Mouse (Mus musculus): ENCODE measurements around the gene Lrrc7. TPM values are rescaled to one million over a fixed set of nuclear protein-coding genes. Genes with fewer than 3 reads are reported as not detected.

Lrrc7 gene
- polyA plus RNA-seq, 1 experiment, result 2.3 TPM

DNA sequence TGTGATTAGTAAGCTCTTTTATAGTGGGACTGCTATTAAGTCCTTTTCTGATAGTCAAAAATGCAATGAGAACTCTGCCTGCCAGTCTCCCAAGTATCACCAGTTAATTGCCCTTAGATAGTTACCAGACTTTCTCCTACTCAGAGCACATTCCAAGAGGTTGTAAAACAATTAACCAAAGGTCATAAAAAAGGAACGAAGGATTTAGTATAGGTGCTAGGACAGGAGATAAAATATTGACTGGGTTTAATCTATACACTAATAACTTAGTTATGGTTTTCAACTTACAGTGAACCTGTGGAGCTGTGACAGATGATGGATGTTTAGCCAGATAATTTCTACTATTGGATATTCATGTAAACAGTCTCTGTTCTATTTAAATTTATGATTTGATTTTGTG is 175.2 kb downstream of the Lrrc7 start:
- H3K4me3 ChIP-seq (ENCODE audit: insufficient read depth, low read length), result no peak overlapping the region
- no peaks in the 10 kb centered on the region for H3K4me1 ChIP-seq (ENCODE audit: control insufficient read depth, insufficient read depth, low read length)

DNA sequence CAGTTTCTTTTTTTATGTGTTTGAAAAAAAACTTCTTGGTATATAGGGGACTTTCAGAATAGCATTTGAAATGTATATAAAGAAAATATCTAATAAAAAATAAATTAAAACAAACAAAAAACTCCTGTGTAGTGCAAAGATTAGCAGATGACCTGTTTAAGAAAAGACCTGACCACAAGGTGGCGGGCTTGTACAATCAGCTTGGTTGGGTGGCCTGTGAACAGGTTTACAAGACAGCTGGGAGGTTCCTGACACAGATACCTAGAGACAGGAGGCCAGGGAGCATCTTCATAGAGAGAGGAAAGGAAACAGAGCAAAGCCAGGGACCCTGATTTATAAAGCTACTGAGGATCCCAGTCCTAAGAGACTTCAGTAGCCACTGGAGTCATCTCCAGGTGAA is 186.1 kb downstream of the Lrrc7 start:
- Histone ChIP-seq H3K4me3 (ENCODE audit: insufficient read depth, low read length) (no peak overlapping the region), H3K4me1 (ENCODE audit: control insufficient read depth, insufficient read depth, low read length) (no peaks in the 10 kb centered on the region), H3K27ac (ENCODE audit: insufficient read depth, low read length) (no peak overlapping the region)
- TF ChIP-seq POLR2A (IDR thresholded peaks at IDR 0.05; ENCODE audit: low read depth, low read length) (no peak), CTCF (IDR thresholded peaks at IDR 0.05; ENCODE audit: borderline replicate concordance, insufficient read depth, low read length) (0 out of 2 replicates have a peak, but pooled peaks have one; percentile 15)

More for the DNA sequence above, 175.2 kb downstream of the Lrrc7 start:
- H3K27ac ChIP-seq (ENCODE audit: insufficient read depth, low read length), result no peak overlapping the region
- no peak for TF ChIP-seq POLR2A (IDR thresholded peaks at IDR 0.05; ENCODE audit: low read depth, low read length)
- TF ChIP-seq CTCF (IDR thresholded peaks at IDR 0.05; ENCODE audit: borderline replicate concordance, insufficient read depth, low read length), result no peak

DNA sequence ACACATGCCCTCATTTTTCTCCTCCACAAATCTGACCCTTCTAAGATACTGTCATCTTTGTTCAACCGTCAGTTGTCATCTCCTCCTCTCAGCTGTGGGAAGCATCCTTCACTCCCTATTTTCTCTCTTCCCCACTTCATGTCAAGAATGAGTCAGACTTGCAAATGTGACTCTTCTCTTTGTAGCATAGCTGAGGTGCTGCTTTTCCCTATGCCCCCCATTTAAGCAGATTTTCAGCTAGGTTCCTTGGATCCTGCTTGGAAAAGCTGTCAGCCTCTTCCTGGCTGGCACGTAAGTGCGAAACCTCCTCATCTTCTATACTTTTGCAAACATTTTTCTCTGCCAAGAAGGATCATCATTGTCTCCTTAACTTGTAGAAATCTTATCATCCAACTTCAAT is 192.9 kb downstream of the Lrrc7 start:
- TF ChIP-seq CTCF (IDR thresholded peaks at IDR 0.05; ENCODE audit: borderline replicate concordance, insufficient read depth, low read length), result no peak
- no peak for TF ChIP-seq POLR2A (IDR thresholded peaks at IDR 0.05; ENCODE audit: low read depth, low read length)
- H3K4me3 ChIP-seq (ENCODE audit: insufficient read depth, low read length), result no peak overlapping the region
- H3K27ac ChIP-seq (ENCODE audit: insufficient read depth, low read length), result no peak overlapping the region
- H3K4me1 ChIP-seq (ENCODE audit: control insufficient read depth, insufficient read depth, low read length), result no peaks in the 10 kb centered on the region

DNA sequence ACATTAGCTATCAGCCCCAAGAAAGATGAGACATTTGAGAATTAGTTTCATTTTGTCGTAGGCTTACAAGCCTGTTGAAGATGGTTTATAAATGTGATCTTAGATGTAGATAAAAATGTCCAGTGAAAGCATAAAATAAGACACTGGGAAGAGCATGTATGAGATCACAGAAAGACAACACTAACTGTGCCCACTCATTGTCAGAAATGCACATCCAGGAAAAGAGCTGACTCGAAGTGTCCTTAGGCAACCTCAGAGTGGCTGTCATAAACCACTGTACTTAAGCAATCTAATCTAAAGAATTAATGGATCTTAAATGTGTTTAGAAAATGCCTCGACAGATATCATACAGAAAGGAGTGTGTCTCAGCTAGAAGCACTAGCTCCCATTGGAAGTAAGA is 196.2 kb downstream of the Lrrc7 start:
- TF ChIP-seq POLR2A (IDR thresholded peaks at IDR 0.05; ENCODE audit: low read depth, low read length), result no peak

DNA sequence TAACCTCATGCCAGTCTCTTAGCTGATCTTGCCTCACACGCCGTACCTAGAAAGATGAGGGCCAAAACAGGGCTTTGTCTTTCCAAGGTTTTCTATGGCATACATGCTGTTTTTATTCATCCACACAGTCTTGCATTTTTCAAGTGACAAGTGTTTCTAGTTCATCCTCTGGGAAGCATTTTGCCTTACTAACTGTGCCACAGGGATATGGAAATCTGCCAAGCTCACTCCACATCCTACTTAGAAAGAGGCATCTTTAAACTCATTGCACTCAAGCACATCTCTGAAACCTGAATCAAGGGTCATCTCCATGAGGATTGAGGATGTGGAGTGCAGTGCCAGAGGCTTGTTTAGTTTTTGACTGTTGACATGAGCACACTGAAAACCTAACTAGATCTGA is 199.9 kb downstream of the Lrrc7 start:
- H3K4me1 ChIP-seq (ENCODE audit: control insufficient read depth, insufficient read depth, low read length), result no peaks in the 10 kb centered on the region
- no peak overlapping the region for H3K27ac ChIP-seq (ENCODE audit: insufficient read depth, low read length)
- no peak overlapping the region for H3K4me3 ChIP-seq (ENCODE audit: insufficient read depth, low read length)
- no peak for TF ChIP-seq CTCF (IDR thresholded peaks at IDR 0.05; ENCODE audit: borderline replicate concordance, insufficient read depth, low read length)
- TF ChIP-seq POLR2A (IDR thresholded peaks at IDR 0.05; ENCODE audit: low read depth, low read length), result no peak

More for the DNA sequence above, 196.2 kb downstream of the Lrrc7 start:
- H3K4me1 ChIP-seq (ENCODE audit: control insufficient read depth, insufficient read depth, low read length), result no peaks in the 10 kb centered on the region
- no peak overlapping the region for H3K4me3 ChIP-seq (ENCODE audit: insufficient read depth, low read length)
- no peak overlapping the region for H3K27ac ChIP-seq (ENCODE audit: insufficient read depth, low read length)

DNA sequence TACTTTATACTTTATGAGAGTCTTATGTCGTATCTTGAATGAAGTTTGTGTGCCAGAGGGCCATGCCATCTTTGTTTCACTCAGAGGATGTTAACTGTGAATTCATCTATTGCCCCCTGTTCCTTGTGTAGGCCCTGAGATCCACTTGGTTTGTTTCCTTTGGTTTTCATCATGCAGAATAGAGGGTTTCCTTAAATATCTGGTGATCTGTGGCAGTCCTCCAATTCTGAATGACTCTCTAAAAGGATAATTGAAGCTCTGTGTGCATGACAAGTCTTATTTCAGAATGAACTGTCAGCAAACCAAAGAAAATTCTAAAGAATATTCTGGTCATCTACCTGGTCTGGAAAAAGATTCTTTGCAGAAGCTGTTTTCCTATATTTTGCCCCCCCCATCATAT is 205.3 kb downstream of the Lrrc7 start:
- Histone ChIP-seq H3K4me3 (ENCODE audit: insufficient read depth, low read length) (no peak overlapping the region), H3K4me1 (ENCODE audit: control insufficient read depth, insufficient read depth, low read length) (no peaks in the 10 kb centered on the region), H3K27ac (ENCODE audit: insufficient read depth, low read length) (no peak overlapping the region)
- no peak for TF ChIP-seq CTCF (IDR thresholded peaks at IDR 0.05; ENCODE audit: borderline replicate concordance, insufficient read depth, low read length)
- TF ChIP-seq POLR2A (IDR thresholded peaks at IDR 0.05; ENCODE audit: low read depth, low read length), result no peak

DNA sequence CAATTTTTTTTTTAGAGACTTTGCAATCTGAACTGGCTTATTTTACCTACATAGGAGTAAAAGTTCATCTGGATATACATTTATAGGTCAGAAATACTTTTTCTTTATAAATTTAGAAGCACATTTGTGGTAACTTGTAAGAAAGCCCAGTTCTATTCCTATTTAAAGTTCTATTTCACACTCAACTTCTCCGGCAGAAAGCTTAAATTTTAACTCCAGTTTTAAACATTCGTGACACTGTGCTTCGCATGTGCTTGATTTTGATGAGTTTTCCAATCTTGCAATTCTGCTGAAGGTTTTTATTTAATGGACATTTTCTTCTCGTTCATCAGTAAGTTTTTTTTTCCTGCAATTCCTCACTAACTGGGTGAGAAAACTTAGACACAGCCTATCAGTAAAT is 205.8 kb downstream of the Lrrc7 start:
- TF ChIP-seq CTCF (IDR thresholded peaks at IDR 0.05; ENCODE audit: borderline replicate concordance, insufficient read depth, low read length), result no peak
- no peak for TF ChIP-seq POLR2A (IDR thresholded peaks at IDR 0.05; ENCODE audit: low read depth, low read length)
- no peak overlapping the region for H3K4me3 ChIP-seq (ENCODE audit: insufficient read depth, low read length)
- H3K27ac ChIP-seq (ENCODE audit: insufficient read depth, low read length), result no peak overlapping the region
- no peaks in the 10 kb centered on the region for H3K4me1 ChIP-seq (ENCODE audit: control insufficient read depth, insufficient read depth, low read length)

DNA sequence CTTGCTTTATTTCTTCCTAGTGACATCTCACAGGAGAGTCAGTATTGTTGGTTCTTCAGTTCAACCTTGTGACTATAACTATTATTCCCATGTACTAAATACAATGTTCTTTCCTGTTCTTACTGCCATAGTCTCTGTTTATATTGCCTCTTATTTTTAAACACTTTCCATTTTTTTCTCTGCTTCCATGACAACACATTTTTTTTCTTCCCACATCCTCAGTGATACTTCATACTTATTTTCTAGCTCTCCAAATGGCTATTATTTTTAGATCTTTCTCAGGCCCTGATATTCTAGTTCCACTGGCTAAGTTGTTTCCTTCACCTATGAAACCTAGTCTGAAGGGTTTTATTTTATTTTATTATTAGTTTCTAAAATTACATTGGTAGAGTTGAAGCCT is 221.2 kb downstream of the Lrrc7 start:
- no peak overlapping the region for H3K4me3 ChIP-seq (ENCODE audit: insufficient read depth, low read length)
- no peak overlapping the region for H3K27ac ChIP-seq (ENCODE audit: insufficient read depth, low read length)
- TF ChIP-seq CTCF (IDR thresholded peaks at IDR 0.05; ENCODE audit: borderline replicate concordance, insufficient read depth, low read length) (no peak), POLR2A (IDR thresholded peaks at IDR 0.05; ENCODE audit: low read depth, low read length) (no peak)
- H3K4me1 ChIP-seq (ENCODE audit: control insufficient read depth, insufficient read depth, low read length), result no peaks in the 10 kb centered on the region

DNA sequence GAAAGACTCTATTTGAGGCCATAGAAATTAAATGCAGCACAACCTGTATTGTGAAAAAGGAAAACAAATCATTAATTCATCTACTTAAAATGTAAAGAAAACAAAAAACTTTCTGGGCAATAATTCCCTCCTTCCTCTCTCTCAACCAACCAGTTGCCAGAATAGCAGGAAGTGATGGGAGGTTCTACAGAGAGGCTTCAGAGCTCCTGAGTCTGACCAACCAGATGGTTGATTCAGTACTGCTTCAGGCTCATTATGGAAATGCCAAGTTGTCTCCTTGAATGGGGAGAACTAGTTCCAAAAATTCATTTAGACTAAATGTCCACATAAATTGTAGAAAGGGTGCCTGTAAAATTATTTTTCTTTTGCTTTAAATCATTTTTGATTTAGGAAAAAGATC is 231.9 kb downstream of the Lrrc7 start:
- no peak overlapping the region for H3K4me3 ChIP-seq (ENCODE audit: insufficient read depth, low read length)
- H3K27ac ChIP-seq (ENCODE audit: insufficient read depth, low read length), result no peak overlapping the region; the same call in 1 of the 2 replicates
- no peaks in the 10 kb centered on the region for H3K4me1 ChIP-seq (ENCODE audit: control insufficient read depth, insufficient read depth, low read length)
- TF ChIP-seq CTCF (IDR thresholded peaks at IDR 0.05; ENCODE audit: borderline replicate concordance, insufficient read depth, low read length) (no peak), POLR2A (IDR thresholded peaks at IDR 0.05; ENCODE audit: low read depth, low read length) (no peak)

DNA sequence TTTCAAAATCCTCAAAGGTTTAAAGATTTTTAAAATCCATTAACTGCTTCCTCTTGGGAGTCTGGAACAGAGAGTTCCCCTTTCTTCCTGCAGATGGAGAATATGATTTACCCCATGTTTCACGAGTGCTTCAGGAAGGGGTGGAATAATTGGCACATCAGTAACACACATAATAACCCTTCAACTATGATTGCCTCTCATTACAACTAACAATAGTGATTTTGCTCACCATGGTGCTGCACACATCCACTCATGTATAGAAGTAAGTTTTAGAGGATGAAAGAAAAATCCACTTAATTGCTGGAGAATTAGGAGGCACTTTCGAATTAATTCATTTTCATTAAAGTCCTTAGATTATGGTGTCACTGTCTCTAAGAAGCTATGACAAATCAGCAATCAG is 251.6 kb downstream of the Lrrc7 start:
- TF ChIP-seq POLR2A (IDR thresholded peaks at IDR 0.05; ENCODE audit: low read depth, low read length), result no peak
- no peak for TF ChIP-seq CTCF (IDR thresholded peaks at IDR 0.05; ENCODE audit: borderline replicate concordance, insufficient read depth, low read length)
- Histone ChIP-seq H3K4me3 (ENCODE audit: insufficient read depth, low read length) (no peak overlapping the region), H3K27ac (ENCODE audit: insufficient read depth, low read length) (no peak overlapping the region), H3K4me1 (ENCODE audit: control insufficient read depth, insufficient read depth, low read length) (no peaks in the 10 kb centered on the region)

DNA sequence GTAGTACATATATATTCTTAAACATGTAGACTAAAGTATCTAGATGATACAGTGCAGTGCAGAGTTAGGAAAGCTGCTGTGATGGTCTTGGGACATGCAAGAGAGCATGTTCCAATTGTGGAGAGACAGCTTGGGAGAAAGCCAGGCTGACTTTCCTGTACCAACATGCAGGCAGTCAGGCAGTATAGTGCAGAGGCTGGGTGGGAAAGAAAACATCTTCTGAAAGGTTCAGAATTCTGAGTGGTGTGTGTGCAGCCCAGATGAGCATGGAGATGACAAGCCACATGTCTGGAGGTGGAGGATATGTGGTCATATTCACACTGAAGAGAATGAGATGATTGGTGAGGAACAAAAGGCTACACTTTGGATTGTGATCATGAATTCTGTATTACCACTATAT is 254.6 kb downstream of the Lrrc7 start:
- no peaks in the 10 kb centered on the region for H3K4me1 ChIP-seq (ENCODE audit: control insufficient read depth, insufficient read depth, low read length)
- no peak for TF ChIP-seq CTCF (IDR thresholded peaks at IDR 0.05; ENCODE audit: borderline replicate concordance, insufficient read depth, low read length)
- no peak for TF ChIP-seq POLR2A (IDR thresholded peaks at IDR 0.05; ENCODE audit: low read depth, low read length)
- H3K4me3 ChIP-seq (ENCODE audit: insufficient read depth, low read length), result no peak overlapping the region

More for the DNA sequence above, 254.6 kb downstream of the Lrrc7 start:
- H3K27ac ChIP-seq (ENCODE audit: insufficient read depth, low read length), result no peak overlapping the region
